In genomic region chr14:27115275-27115660, GRCm38 (mm10) we compare ENCODE assay signal across 8 mouse cellular contexts. TPM values are rescaled to one million over a fixed set of nuclear protein-coding genes. Genes with fewer than 3 reads are reported as not detected.
A peak's percentile ranks its signal among the peaks of the same experiment; 100 is the strongest.
DNase-seq lines count a peak whose midpoint lies in the region; ATAC-seq and TF ChIP-seq lines count a peak whose summit lies in the region.

No protein-coding gene starts in this region.

- WGBS in liver, adult 2 months: 22% methylated on average over 11 of the region's 11 CpGs
- WGBS in midbrain, embryonic 12.5 days: 16% methylated on average over 11 of the region's 11 CpGs

- peak overlapping the region; percentile 98 for H3K4me2 ChIP-seq in midbrain, embryonic 12.5 days (replicated peaks)

- no peaks in the 10 kb centered on the region for H3K9me3 ChIP-seq in midbrain, embryonic 12.5 days

- no peaks in the 10 kb centered on the region for H3K27me3 ChIP-seq in liver, adult 2 months (ENCODE audit: control insufficient read depth, insufficient read depth, low read length)
- peaks cover 45% of the 10 kb centered on the region for H3K27me3 ChIP-seq in midbrain, embryonic 12.5 days

- H3K9ac ChIP-seq in liver, adult 2 months (ENCODE audit: low read depth, low read length): peak overlapping the region; percentile 80
- peak overlapping the region; percentile 60; the same call in 1 of the 2 replicates for H3K9ac ChIP-seq in midbrain, embryonic 12.5 days (replicated peaks)

- DNase-seq in liver, adult 2 months (ENCODE audit: extremely low read depth, low read depth, low spot score): no peak
- no peak for DNase-seq in liver
- peak; percentile 51 to 57 for DNase-seq in heart, adult 9 months (ENCODE audit: low spot score in 2 of 2)
- peak; percentile 56 for DNase-seq in kidney, adult 9 months
- no peak for DNase-seq in layer of hippocampus, adult 9-11 months
- DNase-seq in adipocyte (ENCODE audit: low spot score): no peak
- DNase-seq in embryo, embryonic 10.5 days (ENCODE audit: low spot score): no peak

- no peaks in the 10 kb centered on the region for H3K36me3 ChIP-seq in liver, adult 2 months (ENCODE audit: control insufficient read depth, insufficient read depth, low read length)
- no peaks in the 10 kb centered on the region for H3K36me3 ChIP-seq in midbrain, embryonic 12.5 days

- H3K27ac ChIP-seq in liver, adult 2 months (replicated peaks; ENCODE audit: insufficient read depth, low read depth, low read length): no peak overlapping the region
- no peak overlapping the region for H3K27ac ChIP-seq in midbrain, embryonic 12.5 days (replicated peaks)

- peak overlapping the region; percentile 82 for H3K4me3 ChIP-seq in liver, adult 2 months (ENCODE audit: insufficient read depth, low read depth, low read length)
- H3K4me3 ChIP-seq in midbrain, embryonic 12.5 days: peak overlapping the region; percentile 54

- no peaks in the 10 kb centered on the region; the same call in 1 of the 2 replicates for H3K79me2 ChIP-seq in liver, adult 2 months (ENCODE audit: control insufficient read depth, insufficient read depth, low read length)

- no peak for TF ChIP-seq CTCF in liver, adult 2 months (IDR thresholded peaks at IDR 0.05; ENCODE audit: low read depth, low read length)

- peaks cover 27% of the 10 kb centered on the region for H3K4me1 ChIP-seq in liver, adult 2 months (ENCODE audit: control insufficient read depth, insufficient read depth, low read length)
- H3K4me1 ChIP-seq in midbrain, embryonic 12.5 days: peaks cover 15% of the 10 kb centered on the region

- no peak for TF ChIP-seq POLR2A in liver, adult 2 months (IDR thresholded peaks at IDR 0.05; ENCODE audit: extremely low read depth, insufficient read depth, low read length)

- no peak for ATAC-seq in midbrain, embryonic 12.5 days (ENCODE audit: low FRiP score, low read depth)

RNA-seq across cellular contexts. Expression of gene Arhgef3, which starts 0.6 kb away (rescaled TPM):
- 17.2 and 19.3 TPM in 2 replicates for total RNA-seq in liver, adult 2 months (2014; rRNA removed)
- polyA plus RNA-seq in liver, adult 2 months (2012; rRNA removed): 6.4 and 6.7 TPM in 2 replicates
- 2.1 and 2.2 TPM in 2 replicates for polyA plus RNA-seq in midbrain, embryonic 12.5 days (2016; fragmentation: Nextera tagmentation; extraction: Ambion mirVana)

Comparison
In these comparisons a context has a peak if more than half of its experiments do, and no peak if none do; other contexts are left out.
1. DNase-seq: peak in heart, adult 9 months (2 of 2) and kidney, adult 9 months (single experiment); none in liver, adult 2 months (single experiment), liver (single experiment), layer of hippocampus, adult 9-11 months (single experiment), adipocyte (single experiment) and embryo, embryonic 10.5 days (single experiment).